Mouse (Mus musculus) E14TG2a.4 (cell line): Measurements from ENCODE around the gene Trank1.

ENCODE experiments used
- H3K27me3 ChIP-seq: 2 replicates; pipeline ENCODE4 v1.6.1; 2014; ENCODE audit warnings: low read length, control low read depth; ENCODE audit not compliant: insufficient read depth
- H3K36me3 ChIP-seq: 2 replicates; pipeline ENCODE4 v1.6.1; 2014; ENCODE audit warnings: low read length, control low read depth; ENCODE audit not compliant: insufficient read depth
- H3K4me1 ChIP-seq: replicated peaks from 2 replicates; pipeline ENCODE4 v1.6.1; 2014; ENCODE audit warnings: low read depth, low read length, control low read depth
- H3K4me3 ChIP-seq: replicated peaks from 2 replicates; pipeline ENCODE4 v1.5.1; 2014; ENCODE audit warnings: mild to moderate bottlenecking, low read length
- H3K9me3 ChIP-seq: 2 replicates; pipeline ENCODE4 v1.6.1; 2014; ENCODE audit warnings: low read length, control low read depth
- CTCF ChIP-seq: conservative IDR thresholded peaks from 2 replicates; pipeline ENCODE4 v1.5.1; 2014; ENCODE audit warnings: low read length
- NANOG ChIP-seq: IDR thresholded peaks from 2 replicates; pipeline ENCODE4 v1.6.1; 2014; ENCODE audit warnings: borderline replicate concordance, low read length, mixed read lengths
- POU5F1 ChIP-seq: IDR thresholded peaks from 2 replicates; pipeline ENCODE4 v1.6.1; 2014; ENCODE audit warnings: low read length, borderline replicate concordance

Trank1 gene

DNA sequence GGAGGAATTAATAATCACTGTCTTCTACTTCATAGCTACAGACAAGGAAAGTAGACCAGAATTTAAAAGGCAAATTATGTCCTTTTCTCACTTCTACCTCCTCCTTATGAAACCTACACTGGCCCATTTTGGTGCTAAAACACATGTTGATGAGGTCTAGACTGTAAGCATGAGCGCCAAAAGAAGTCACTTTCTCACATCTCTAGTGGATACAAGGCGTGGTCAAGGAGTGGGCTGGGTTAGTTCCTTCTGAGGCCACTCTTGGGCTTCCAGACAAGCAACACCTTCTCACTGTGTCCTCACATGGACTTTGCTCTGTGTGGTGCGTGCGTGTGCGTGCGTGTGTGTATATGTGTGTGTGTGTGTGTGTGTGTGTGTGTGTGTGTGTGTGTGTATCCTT, 70.9 kb downstream of the Trank1 start:
- Histone ChIP-seq H3K27me3 (no peaks in the 10 kb centered on the region), H3K4me3 (no peak overlapping the region), H3K9me3 (no peaks in the 10 kb centered on the region), H3K36me3 (no peaks in the 10 kb centered on the region), H3K4me1 (no peaks in the 10 kb centered on the region)
- TF ChIP-seq NANOG (no peak), POU5F1 (no peak), CTCF (no peak)

DNA sequence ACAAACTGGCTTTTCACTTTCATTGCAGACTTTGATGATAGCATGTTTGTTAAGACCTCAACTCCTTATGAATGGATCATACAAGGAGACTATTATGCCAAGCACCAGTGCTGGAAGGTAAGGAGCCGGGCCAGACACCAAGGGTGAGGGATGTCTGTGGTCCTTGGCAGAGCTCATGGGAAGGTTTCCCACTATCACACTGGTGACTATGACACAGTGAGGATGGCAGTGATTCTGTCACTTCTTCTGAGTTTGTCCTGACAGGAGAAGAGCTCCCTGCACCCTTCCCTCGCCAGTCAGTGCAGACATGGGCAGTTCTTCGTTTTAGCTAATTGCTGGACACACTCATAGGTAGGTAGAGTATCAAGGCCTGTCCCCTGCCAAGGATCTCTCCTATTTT, 71.5 kb downstream of the Trank1 start:
- Histone ChIP-seq H3K4me3 (no peak overlapping the region), H3K36me3 (no peaks in the 10 kb centered on the region), H3K4me1 (no peaks in the 10 kb centered on the region), H3K9me3 (no peaks in the 10 kb centered on the region), H3K27me3 (no peaks in the 10 kb centered on the region)
- no peak for TF ChIP-seq POU5F1
- TF ChIP-seq NANOG: no peak
- no peak for TF ChIP-seq CTCF

DNA sequence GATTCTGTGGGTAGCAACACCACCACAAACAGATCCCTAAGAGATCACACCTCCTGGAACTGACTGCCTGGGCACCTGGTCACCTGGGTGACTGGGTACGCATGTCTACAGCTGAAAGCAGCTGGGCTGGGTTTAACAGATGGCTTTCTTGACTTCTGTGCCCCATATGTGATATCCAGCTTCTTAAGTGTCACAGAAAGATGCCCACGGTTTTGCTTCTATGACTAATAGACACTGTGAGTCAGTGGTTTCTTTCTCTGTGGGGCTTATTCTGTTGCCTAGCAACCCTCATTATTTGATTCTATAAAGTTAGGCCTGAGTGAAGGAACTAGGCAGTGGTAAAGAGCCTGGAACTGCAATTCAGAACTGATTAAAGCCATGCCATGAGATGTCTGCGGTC, 72.2 kb downstream of the Trank1 start:
- Histone ChIP-seq H3K9me3 (no peaks in the 10 kb centered on the region), H3K27me3 (no peaks in the 10 kb centered on the region), H3K4me3 (no peak overlapping the region), H3K4me1 (no peaks in the 10 kb centered on the region), H3K36me3 (no peaks in the 10 kb centered on the region)
- TF ChIP-seq NANOG (no peak), CTCF (no peak), POU5F1 (no peak)

DNA sequence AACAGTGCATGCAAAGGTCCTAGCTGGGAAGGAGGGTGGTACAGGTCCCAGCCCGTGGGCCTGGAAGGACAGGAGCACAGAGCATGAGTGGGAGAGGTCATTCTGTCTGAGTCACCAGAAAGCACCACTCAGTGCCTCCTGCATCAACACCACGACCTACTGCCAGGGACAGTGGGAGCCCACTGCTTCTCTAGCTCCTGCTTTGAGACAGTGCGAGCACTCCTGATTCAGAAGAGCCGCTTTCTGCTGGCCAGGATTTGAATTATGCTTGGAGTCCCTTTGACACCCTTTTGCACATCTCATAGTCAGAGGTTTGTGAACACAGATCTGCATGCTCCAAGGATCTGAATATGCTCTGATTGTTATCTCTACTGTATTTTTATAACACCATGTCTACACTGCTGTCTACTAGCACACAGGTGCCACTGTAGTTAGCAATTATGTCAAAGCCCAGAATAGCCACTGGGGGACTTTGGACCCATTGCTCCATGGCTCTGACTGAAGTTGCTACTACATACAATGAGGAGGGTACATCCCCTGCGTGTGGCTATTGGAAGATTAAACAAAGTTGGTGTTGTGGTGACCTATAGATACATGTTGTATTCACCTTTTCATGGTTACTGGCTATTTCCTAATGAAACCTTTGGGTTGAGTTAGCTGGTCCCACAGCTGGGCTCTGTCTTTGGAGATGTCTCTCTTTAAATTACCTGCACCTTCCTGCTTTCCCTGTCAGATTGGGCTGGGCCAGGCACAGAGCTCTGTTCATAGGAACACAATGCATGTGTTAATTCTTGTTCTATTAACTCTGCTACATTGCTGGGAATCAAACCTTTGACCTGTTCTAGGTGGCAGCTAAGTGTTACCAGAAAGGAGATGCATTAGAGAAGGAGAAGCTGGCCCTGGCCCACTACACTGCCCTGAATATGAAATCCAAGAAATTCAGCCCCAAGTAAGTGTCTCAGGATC, 74.3 kb downstream of the Trank1 start:
- peaks cover 9% of the 10 kb centered on the region for H3K27me3 ChIP-seq
- no peak overlapping the region for H3K4me3 ChIP-seq
- no peak for TF ChIP-seq POU5F1

DNA sequence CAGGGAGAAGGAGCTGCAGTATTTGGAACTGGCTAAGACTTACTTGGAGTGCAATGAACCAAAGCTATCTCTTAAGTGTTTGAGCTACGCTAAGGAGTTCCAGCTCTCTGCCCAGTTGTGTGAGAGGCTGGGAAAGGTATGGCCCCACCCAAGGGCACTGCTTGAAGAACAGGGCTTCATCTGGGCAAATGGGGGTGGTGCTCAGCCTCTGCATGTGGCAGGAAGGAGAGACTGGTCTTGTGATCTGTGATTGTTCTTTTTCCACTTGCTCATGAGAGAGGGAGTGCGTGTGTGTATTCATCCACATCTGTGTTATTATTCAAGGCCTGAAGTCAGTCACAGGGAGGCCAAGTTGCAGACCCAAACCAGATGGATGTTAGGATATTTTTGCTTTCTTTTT, 75.0 kb downstream of the Trank1 start:
- H3K27me3 ChIP-seq: peaks cover 16% of the 10 kb centered on the region
- no peak for TF ChIP-seq POU5F1
- no peak for TF ChIP-seq NANOG
- TF ChIP-seq CTCF: no peak
- no peaks in the 10 kb centered on the region for H3K9me3 ChIP-seq
- H3K36me3 ChIP-seq: no peaks in the 10 kb centered on the region
- H3K4me1 ChIP-seq: peaks cover under 1% of the 10 kb centered on the region; the same call in 1 of the 2 replicates
- H3K4me3 ChIP-seq: no peak overlapping the region

More for the DNA sequence above, 74.3 kb downstream of the Trank1 start:
- no peaks in the 10 kb centered on the region for H3K4me1 ChIP-seq
- no peaks in the 10 kb centered on the region for H3K9me3 ChIP-seq
- H3K36me3 ChIP-seq: no peaks in the 10 kb centered on the region

DNA sequence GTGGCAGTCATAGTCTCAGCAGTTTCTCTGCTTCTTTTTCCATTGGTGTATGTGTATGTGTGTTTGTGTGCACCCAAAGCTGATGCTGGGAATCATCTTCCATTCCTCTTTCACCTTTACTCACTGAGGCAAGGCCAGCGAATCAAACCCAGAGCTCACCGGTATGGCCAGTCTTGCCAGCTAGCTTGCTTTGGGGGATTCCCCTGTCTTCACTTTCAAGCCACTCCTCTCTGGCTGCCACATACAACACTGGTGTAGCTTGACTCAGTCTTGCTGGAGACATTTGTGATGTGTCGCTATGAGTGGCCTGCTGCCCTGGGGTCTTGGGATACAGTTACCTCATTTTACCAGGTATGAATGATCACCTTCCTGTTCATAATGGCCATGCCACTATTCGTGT, 76.0 kb downstream of the Trank1 start:
- H3K27me3 ChIP-seq: peaks cover 27% of the 10 kb centered on the region

DNA sequence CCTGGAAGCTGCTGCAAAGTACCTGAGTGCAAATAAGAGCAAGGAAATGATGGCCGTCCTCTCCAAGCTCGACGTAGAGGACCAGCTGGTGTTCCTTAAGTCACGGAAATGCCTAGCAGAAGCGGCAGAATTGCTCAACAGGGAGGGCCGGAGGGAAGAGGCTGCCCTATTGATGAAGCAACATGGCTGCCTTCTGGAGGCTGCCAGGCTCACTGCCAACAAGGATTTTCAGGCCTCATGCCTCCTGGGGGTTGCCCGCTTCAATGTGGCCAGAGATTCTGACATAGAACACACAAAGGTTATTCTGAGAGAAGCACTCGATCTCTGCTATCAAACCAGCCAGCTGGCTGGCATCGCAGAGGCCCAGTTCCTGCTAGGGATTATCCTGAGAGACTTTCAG, 78.5 kb downstream of the Trank1 start:
- H3K4me1 ChIP-seq: peaks cover 14% of the 10 kb centered on the region
- no peaks in the 10 kb centered on the region for H3K9me3 ChIP-seq
- peaks cover 42% of the 10 kb centered on the region for H3K27me3 ChIP-seq
- TF ChIP-seq CTCF (no peak), POU5F1 (no peak), NANOG (no peak)
- no peaks in the 10 kb centered on the region for H3K36me3 ChIP-seq
- H3K4me3 ChIP-seq: no peak overlapping the region

More for the DNA sequence above, 76.0 kb downstream of the Trank1 start:
- Histone ChIP-seq H3K36me3 (no peaks in the 10 kb centered on the region), H3K4me1 (peaks cover 11% of the 10 kb centered on the region), H3K9me3 (no peaks in the 10 kb centered on the region), H3K4me3 (no peak overlapping the region)
- TF ChIP-seq POU5F1 (no peak), NANOG (no peak), CTCF (no peak)

DNA sequence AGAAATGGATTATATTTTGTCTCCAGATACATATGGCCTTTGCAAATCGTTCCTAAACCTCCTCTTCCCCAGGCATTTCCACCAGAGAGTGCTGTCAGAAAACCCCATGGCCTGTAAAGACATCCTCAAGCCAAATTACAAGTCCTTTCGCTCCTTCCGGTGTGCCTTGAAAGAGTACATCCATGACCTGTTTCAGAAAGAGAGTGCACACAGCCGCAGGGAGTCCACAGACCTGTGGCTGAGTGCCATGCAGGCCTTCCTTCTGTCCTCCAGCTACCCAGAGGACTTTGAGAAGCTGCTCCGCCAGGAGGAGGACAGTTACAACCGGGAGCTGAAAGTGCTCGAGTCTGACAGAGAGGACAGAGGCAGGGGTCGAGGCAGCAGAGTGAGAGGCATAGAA, 79.5 kb downstream of the Trank1 start:
- H3K27me3 ChIP-seq: peaks cover 42% of the 10 kb centered on the region
- no peaks in the 10 kb centered on the region for H3K36me3 ChIP-seq
- no peaks in the 10 kb centered on the region for H3K9me3 ChIP-seq
- TF ChIP-seq CTCF (no peak), POU5F1 (no peak), NANOG (no peak)
- H3K4me1 ChIP-seq: peaks cover 14% of the 10 kb centered on the region
- no peak overlapping the region for H3K4me3 ChIP-seq
